In the genomic region with DNA sequence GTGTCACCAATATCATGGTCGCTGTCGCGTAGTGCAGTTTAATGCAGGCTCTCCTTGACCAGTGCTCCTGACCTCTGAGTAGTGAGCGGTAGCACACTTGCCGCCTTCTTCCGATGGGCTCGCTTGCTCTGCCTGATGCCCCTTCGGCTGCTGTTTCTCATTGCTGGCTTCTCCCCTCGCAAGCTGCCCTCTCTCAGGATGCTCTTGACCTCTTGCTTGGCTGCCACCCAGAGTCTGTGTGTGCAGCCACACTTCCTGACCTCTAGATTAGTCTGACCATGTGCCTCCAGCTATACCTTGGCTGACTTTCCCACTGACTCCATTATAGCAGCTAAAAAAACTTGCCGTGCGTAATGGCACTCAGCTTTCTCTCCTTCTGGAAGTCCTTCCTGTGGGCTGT, we compare ENCODE assay signal across 10 mouse cellular contexts. TPM values are rescaled to one million over a fixed set of nuclear protein-coding genes. Genes with fewer than 3 reads are reported as not detected.
DNase-seq lines count a peak whose midpoint lies in the region; ATAC-seq lines count a peak whose summit lies in the region.
"Had no signal": no experiment of that assay in that cellular context is flagged by ENCODE, and none has a peak within 500 bp of the region (broad histone marks: within the 10 kb centered on the region; RNA-seq: fewer than 3 reads in every experiment).

No protein-coding gene starts in this region.

- H3K27ac ChIP-seq in embryonic facial prominence, embryonic 15.5 days (replicated peaks): peak overlapping the region; percentile 31
- H3K27ac ChIP-seq in lung, embryonic 16.5 days (ENCODE audit: low read length): peak overlapping the region; percentile 43
- H3K27ac ChIP-seq: hindbrain, embryonic 15.5 days had no signal

- no peaks in the 10 kb centered on the region for H3K9me3 ChIP-seq in embryonic facial prominence, embryonic 15.5 days (replicated peaks)
- no peaks in the 10 kb centered on the region for H3K9me3 ChIP-seq in lung, embryonic 16.5 days (ENCODE audit: control insufficient read depth, low read length)
- H3K9me3 ChIP-seq: hindbrain, embryonic 15.5 days had no signal

- peak; percentile 51 for DNase-seq in adrenal gland, postnatal 14 days
- peak; percentile 37 to 42 for DNase-seq in kidney, adult 8-10 months
- DNase-seq in gastrocnemius, postnatal 4 days (ENCODE audit: low spot score in 2 of 2): no peak
- no peak for DNase-seq in cerebellum, postnatal 25 days
- DNase-seq: right cerebral cortex, adult 18-20 months had no signal

- WGBS in embryonic facial prominence, embryonic 15.5 days: 51% methylated on average over 11 of the region's 11 CpGs
- WGBS in lung, embryonic 16.5 days: 33% methylated on average over 11 of the region's 11 CpGs

- peaks cover 29% of the 10 kb centered on the region for H3K4me1 ChIP-seq in embryonic facial prominence, embryonic 15.5 days
- peaks cover 21% of the 10 kb centered on the region for H3K4me1 ChIP-seq in lung, embryonic 16.5 days (replicated peaks; ENCODE audit: control insufficient read depth, insufficient read depth, low read length)

- H3K36me3 ChIP-seq in embryonic facial prominence, embryonic 15.5 days: peaks cover 17% of the 10 kb centered on the region
- H3K36me3 ChIP-seq in lung, embryonic 16.5 days (ENCODE audit: control insufficient read depth, insufficient read depth, low read length): no peaks in the 10 kb centered on the region
- H3K36me3 ChIP-seq: hindbrain, embryonic 15.5 days had no signal

- ATAC-seq in embryonic facial prominence, embryonic 15.5 days (ENCODE audit: insufficient number of reproducible peaks, low FRiP score, low TSS enrichment, low read depth): no peak
- ATAC-seq in lung, embryonic 16.5 days (ENCODE audit: low read depth): peak; percentile 68
- no peak for ATAC-seq in cerebellum, adult (ENCODE audit: insufficient number of reproducible peaks, low FRiP score, low TSS enrichment)

- no peaks in the 10 kb centered on the region for H3K27me3 ChIP-seq in embryonic facial prominence, embryonic 15.5 days
- H3K27me3 ChIP-seq in lung, embryonic 16.5 days (ENCODE audit: control insufficient read depth, insufficient read depth, low read depth, low read length): no peaks in the 10 kb centered on the region
- H3K27me3 ChIP-seq: hindbrain, embryonic 15.5 days had no signal

- no peak overlapping the region for H3K4me2 ChIP-seq in embryonic facial prominence, embryonic 15.5 days (replicated peaks)
- H3K4me2 ChIP-seq in lung, embryonic 16.5 days (ENCODE audit: low read depth, low read length): peak overlapping the region; percentile 21
- H3K4me2 ChIP-seq: hindbrain, embryonic 15.5 days; midbrain, embryonic 11.5 days had no signal

- H3K9ac ChIP-seq in embryonic facial prominence, embryonic 15.5 days: no peak overlapping the region
- no peak overlapping the region for H3K9ac ChIP-seq in lung, embryonic 16.5 days (ENCODE audit: low read length)
- H3K9ac ChIP-seq: hindbrain, embryonic 15.5 days had no signal

- no peak overlapping the region for H3K4me3 ChIP-seq in embryonic facial prominence, embryonic 15.5 days (replicated peaks)
- no peak overlapping the region for H3K4me3 ChIP-seq in lung, embryonic 16.5 days (ENCODE audit: low read length)
- H3K4me3 ChIP-seq: hindbrain, embryonic 15.5 days had no signal

RNA-seq across cellular contexts. Expression of a gene that starts 5.5 kb away (rescaled TPM):
- 57.6 and 58.5 TPM in 2 replicates for total RNA-seq in adrenal gland, postnatal 14 days (2021)
- polyA plus RNA-seq in embryonic facial prominence, embryonic 15.5 days (2015; fragmentation: Nextera tagmentation; extraction: Ambion mirVana): 46.9 and 48.1 TPM in 2 replicates
- polyA plus RNA-seq in lung, embryonic 16.5 days (2015; fragmentation: Nextera tagmentation; extraction: Ambion mirVana): 67.0 and 67.8 TPM in 2 replicates
- 10 to 100 TPM; 22.0 to 22.4 TPM for total RNA-seq in gastrocnemius, postnatal 4 days (2021)

RNA-seq across cellular contexts. Expression of a gene that starts 45.2 kb away (rescaled TPM):
- total RNA-seq in adrenal gland, postnatal 14 days (2021): 32.0 and 36.7 TPM in 2 replicates
- 121 and 126 TPM in 2 replicates for polyA plus RNA-seq in embryonic facial prominence, embryonic 15.5 days (2015; fragmentation: Nextera tagmentation; extraction: Ambion mirVana)
- 78.1 and 88.7 TPM in 2 replicates for polyA plus RNA-seq in lung, embryonic 16.5 days (2015; fragmentation: Nextera tagmentation; extraction: Ambion mirVana)
- total RNA-seq in gastrocnemius, postnatal 4 days (2021): 10 to 100 TPM; 27.5 to 32.2 TPM

RNA-seq across cellular contexts. Expression of a gene that starts 47.9 kb away (rescaled TPM):
- total RNA-seq in adrenal gland, postnatal 14 days (2021): 37.1 and 44.6 TPM in 2 replicates
- 55.8 and 64.7 TPM in 2 replicates for polyA plus RNA-seq in embryonic facial prominence, embryonic 15.5 days (2015; fragmentation: Nextera tagmentation; extraction: Ambion mirVana)
- 53.0 and 59.0 TPM in 2 replicates for polyA plus RNA-seq in lung, embryonic 16.5 days (2015; fragmentation: Nextera tagmentation; extraction: Ambion mirVana)
- 10 to 100 TPM; 44.3 to 46.6 TPM for total RNA-seq in gastrocnemius, postnatal 4 days (2021)

Comparison
In these comparisons a context has a peak if more than half of its experiments do, and no peak if none do; other contexts are left out.
1. DNase-seq: peak in adrenal gland, postnatal 14 days (single experiment) and kidney, adult 8-10 months (2 of 2); none in gastrocnemius, postnatal 4 days (0 of 2) and cerebellum, postnatal 25 days (0 of 2).